Mouse (Mus musculus): ENCODE measurements around the gene 2700049A03Rik.

The 2700049A03Rik gene

DNA sequence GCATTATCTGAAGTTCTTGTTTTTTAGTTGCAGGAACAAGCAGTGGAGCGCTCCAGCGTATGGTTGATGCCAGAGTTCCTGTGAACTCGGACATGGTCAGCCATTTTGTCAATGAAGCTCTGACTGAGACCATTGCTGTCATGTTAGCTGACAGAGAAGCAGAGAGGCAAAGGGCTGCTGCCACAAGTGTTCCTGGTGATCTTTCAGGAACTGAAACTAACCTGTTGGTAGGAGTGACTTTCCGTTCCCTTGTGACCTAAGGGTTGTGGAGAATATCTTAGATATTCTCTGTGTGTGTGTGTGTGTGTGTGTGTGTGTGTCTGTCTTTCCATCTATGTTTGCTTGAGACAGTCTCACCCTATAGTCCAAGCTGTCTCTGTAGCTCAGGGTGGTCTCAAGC, 47.7 kb downstream of the 2700049A03Rik start:
- no peak for DNase-seq (ENCODE audit: low spot score)

DNA sequence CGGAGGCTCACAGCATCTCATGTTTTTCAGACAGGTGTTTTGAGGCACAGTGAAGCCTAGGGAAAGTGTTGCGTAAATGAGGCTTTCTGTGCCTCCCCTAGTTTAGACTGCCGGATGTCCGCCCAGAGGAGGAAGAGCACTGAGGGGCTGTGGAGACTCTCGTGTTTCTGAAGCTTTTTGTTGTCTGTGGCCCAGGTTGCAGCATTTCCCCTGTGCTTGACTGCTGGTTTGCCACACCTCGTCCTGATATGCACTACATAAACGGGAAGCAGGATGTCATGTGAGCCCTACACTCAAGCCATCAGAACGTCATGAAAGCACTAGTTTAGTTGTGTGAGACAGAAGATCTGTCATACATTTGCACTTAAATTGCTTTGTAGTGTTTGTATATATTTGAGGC, 56.1 kb downstream of the 2700049A03Rik start:
- no peak for DNase-seq (ENCODE audit: low spot score)

DNA sequence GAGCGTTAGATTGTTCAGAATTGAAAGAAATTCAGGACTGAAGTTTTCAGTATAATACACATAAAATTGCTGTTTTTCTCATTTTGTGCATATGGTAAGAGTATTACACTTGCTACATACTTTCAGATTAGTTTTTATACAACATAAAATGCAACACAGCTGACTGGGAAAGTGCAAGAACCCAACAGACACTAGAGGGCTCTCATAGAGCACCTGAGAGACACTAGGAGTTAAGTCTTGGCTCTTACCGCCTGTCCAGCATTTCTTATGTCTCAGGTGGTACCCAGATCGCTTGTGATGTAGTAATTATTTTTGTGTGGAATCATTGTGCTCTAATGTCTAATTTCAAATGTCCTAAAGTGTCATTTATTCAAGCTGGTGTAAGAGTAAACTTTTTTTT, 61.0 kb downstream of the 2700049A03Rik start:
- DNase-seq (ENCODE audit: low spot score) = no peak

DNA sequence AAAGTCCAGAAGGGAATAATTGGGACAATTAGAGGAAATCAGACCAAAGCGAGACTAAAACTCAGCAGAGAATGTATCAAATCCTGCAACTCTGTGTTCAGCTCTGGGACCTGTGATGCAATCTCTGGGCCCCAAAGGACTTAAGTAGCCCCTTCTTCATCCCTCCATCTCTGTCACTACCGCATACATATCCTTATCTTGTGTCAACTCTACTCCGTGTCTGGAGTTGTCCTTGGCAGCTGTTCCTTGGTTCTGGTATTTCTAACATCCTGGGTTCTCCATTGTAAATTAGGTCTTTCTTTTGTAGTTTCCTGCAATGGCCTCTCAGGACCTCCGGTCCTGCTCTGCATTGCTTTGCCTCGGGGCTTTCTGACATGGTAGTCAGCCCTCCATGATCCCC, 65.1 kb downstream of the 2700049A03Rik start:
- DNase-seq (ENCODE audit: low spot score) = no peak

DNA sequence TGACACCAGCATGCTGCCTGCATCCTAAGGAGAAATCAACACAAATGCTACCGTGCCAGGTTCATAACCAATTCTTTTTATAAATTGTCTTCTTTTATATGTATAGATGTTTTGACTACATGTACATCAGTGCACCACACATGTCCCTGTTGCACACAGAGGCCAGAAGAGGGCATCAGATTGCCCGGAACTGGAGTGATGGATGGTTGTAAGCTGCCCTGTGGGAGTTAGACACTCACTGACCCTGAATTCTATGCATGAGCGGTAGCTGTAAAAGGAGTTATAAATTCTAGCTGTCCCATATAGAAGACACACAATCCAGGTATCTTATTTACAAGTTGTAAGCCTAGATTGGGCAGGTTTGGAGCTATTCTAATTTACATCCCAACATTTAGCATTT, 67.7 kb downstream of the 2700049A03Rik start:
- DNase-seq (ENCODE audit: low spot score) = no peak

DNA sequence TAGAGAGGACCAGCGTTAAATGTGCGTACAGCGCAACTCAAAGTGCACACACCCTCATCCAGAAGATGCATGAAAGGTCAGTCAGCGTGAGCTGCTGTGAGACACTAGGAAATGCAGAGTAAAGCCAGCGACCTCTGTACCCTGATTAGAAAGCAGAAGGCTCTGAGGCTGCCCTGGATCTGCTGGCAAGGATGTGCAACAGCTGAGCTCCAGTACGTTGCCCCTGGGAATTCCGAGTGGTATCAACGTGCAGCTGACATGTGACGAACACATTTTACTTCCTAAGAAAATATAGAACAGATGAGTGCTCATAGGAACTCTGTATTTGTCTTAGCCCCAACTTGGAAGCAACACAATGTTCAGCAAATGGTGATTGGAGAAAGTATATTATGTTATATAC, 80.5 kb downstream of the 2700049A03Rik start:
- DNase-seq (ENCODE audit: low spot score) = no peak

DNA sequence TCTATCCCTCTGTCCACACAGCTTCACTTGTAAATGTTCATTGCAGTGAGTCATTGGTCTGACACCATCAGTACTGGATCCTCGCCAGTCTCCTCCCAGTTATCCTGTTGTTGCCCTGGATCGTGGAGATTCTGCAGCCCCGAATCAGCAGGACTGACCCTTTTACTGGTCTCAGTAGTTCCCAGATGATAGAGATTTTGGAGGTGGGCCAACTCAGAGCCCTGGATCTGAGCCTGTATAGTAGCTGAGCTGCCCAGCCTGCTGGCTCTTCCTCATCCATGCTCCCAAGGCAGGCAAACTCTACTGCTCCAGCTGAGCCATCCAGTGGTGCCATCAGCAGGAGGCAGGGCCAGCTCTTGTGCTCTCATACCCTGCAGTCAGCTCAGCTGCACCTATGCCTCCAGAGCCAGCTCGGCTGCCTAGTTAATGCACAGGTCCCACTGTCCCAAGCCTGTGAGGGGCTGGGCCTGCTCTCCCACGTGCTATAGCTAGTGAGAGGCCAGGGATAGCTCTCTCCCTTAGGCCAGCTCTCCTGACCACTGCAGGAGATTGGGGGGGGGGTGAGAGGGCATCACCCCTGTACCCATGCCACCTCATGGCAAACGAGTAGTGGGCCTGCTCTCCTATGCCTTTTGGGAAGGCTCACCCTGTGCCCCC, 81.3 kb downstream of the 2700049A03Rik start:
- DNase-seq (ENCODE audit: low spot score) = no peak

DNA sequence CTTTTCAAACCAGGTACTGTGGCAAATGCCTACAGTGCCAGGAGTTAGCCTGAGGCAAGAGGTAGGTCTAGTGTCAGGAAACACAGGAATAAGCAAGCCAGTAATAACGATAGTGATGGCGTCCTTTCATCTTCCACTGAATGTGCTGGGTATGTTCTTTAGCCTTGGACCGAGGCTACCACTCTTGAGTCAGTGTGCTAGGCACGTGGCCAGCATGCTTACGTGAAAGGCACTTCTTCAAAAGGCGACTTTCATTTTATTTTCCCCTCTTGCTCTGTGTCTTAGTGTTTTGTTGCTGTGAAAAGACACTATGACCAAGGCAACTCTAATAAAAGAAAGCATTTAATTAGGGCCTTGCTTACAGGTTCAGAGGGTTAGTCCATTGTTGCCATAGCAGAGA, 86.1 kb downstream of the 2700049A03Rik start:
- no peak for DNase-seq (ENCODE audit: low spot score)

DNA sequence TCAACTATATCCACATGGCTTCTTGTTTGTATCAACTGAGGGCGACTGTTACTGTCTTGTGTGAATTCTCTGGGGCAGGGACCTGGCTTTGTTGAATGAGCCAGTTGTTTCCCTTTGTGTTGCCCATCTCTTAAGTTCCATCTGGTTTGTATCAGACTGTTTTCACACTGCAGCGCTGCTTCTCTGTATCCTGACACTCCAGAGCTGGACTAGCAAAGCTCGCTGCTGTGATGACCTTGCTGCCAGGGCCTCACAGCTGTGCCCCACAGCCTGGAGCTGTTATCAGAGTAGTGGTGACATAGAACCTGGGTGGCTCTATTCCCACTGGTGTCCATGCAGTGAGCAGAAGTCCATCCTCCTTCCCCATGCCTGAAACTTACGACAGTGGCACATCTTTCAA, 91.1 kb downstream of the 2700049A03Rik start:
- no peak for DNase-seq (ENCODE audit: low spot score)

DNA sequence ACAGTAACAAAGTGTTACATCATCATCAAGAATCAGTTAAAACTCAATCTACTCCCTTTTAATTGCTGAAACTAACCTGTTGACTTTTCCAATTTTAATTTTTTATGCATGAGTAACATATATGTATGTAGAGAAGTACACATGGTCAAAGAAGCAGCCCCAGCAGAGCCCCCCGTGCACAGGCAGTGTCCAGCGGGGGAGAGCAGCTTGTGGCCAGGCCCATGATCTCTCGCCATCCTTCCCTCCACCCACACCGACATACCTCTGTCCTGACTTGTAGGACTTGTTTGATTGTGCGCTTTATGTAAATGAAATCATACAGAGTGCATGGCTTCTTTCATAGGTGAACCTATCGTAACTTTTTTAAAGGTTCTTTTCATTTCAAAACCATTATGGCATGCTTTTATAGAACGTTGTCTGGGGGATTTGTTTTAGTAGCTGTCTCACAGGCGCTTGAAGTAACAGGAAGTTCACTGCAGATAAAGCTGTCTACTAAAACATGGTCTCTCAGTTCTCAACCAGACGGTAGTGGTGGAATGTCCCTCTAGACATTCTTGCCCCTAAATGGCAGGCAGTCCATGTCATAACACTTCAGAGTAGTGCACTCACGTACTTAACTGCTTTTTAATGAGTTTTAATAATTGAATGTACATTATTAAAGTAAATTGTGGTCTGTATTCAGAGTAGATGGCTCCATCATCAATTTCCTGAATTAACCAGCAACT, 92.4 kb downstream of the 2700049A03Rik start:
- no peak for DNase-seq (ENCODE audit: low spot score)

DNA sequence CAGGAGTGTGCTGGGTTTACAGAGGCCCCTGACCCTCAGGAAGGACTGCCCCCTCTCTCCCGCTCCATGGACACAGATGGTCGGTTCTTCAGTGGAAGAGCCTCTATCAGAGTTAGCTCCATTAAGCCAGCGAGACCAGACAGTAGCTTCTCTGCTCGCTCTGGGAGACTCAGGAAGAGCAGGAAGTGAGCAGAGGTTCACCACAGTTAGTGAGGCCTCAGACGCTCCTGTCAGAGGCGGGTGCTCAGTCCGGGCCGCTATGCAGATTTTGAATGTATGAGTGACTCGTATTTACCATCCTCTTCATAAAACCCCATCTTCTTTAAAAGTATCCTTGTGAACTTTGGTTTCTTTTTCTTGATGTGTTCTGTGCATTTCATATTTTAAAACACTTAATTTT, 94.9 kb downstream of the 2700049A03Rik start:
- DNase-seq (ENCODE audit: low spot score) = no peak

DNA sequence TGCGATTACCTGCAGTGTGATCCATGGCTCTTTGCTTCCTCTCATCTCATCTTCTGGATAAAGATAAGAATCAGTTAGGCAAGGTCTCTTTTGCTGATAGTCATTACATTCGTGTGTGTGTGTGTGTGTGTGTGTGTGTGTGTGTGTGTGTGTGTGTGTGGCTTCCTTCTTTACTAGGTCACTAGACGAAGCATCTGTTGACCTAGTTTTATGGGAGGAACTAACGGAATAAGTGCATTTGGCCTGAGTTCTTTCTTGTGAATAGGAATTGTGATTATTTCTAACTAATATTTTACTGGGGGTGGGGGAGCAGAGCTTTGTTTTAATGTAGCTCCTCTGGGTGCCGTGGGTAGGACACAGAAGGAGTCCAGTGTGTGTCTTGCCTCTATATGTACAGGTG, 96.8 kb downstream of the 2700049A03Rik start:
- no peak for DNase-seq (ENCODE audit: low spot score)

DNA sequence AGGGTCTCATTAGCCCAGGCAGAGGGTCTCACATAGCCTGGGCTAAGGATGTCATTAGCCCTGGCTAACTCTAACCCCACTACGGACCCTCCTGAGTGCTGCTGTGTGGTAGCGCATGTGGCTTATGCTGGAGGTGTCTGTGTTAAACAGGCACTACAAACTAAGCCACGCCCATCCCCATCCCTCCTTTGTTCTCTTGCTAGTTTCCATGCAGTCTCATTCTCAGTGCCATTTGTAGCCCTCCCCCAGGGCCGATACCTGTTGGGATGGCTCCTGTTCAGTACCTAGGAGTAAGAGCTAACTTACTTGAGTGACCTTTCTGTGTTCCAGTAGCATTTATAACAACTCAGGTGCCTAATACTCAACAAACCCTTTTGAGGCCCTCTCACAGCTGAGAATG, 100.4 kb downstream of the 2700049A03Rik start:
- no peak for DNase-seq (ENCODE audit: low spot score)

DNA sequence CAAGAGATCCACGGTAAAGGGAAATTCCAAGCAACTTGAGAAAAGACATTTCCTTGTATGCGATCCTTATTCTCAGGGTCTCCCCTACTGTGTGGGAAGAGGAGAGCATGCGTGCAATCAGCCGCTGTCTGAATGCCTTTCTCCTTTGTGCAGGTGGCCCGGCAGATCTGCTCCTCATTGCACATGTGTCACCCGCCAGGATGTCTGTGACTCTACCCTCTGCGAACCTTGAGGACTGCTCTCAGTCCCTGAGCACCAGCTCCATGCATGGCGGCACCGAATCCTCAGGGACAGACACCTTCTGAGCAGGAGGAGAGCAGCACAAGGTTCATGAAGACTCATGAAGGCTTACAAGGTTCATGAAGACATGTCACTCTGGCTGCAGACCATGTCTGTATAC, 106.1 kb downstream of the 2700049A03Rik start:
- no peak for DNase-seq (ENCODE audit: low spot score)

DNA sequence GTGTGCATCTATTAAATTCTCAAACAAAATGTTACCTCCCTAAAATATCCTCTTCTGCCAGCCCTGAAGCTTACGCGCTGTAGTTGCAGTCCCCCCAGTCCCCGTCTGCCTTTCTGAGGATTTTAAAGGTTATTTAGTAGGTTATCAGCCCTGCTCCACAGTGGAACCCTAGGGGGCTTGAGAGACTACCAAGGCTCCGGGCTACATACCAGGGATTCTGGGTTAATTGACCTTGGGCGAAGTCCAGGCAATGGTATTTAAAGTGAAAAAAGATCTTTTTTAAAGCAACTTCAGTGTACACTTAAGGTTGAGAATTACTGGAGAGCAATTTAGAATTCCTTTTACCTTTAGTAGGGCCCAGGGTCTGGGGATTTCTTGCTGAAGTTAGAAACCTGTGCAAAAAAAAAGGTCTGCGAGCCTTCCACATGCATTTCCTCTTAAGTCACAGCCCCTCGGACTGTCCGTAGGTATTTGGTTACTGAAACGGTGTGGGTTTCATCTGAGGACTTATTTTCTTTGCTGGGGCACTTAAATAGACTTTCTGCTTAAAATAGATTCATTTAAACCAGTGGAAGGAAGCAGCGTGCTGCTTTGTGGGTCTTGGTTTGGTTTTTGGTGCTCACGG, 108.2 kb downstream of the 2700049A03Rik start:
- DNase-seq (ENCODE audit: low spot score) = no peak

DNA sequence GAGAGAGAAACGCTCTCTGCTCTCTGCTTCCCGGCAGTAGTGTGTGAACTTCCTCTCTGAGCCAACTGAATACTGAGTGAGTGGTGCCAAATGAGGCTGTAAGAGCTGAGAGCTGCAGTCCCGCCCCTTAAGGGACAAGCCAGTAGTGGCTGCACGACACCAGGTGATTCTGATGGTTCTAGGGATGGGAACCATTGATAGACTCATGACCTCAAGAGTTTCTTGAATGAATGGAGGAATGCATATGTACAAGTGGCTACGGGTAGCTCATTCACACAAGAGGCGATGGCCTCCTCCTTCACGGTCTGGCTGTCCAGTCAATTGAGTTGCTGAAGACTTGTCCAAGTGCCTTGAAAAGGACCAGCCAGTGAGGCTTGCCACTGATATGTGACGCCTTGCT, 110.5 kb downstream of the 2700049A03Rik start:
- no peak for DNase-seq (ENCODE audit: low spot score)

DNA sequence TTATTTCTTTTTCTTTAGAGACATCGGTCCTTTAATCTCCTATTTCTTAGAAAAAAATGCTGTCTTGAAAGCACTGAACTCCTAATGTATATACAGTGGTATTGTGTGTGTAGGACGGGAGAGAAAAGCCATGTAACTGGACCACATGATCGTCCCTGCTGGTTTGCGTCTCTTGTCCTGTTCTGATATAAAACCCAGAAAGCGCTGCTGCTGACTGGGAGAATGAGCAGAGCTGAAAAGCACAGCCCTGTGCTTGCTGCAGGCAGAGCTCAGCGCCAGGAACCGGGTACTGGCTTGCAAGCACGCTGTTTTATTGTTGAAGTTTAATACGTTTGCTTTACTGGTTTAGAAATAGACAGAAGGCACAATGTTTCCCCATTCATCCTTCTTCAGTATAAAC, 112.7 kb downstream of the 2700049A03Rik start:
- DNase-seq (ENCODE audit: low spot score) = no peak

DNA sequence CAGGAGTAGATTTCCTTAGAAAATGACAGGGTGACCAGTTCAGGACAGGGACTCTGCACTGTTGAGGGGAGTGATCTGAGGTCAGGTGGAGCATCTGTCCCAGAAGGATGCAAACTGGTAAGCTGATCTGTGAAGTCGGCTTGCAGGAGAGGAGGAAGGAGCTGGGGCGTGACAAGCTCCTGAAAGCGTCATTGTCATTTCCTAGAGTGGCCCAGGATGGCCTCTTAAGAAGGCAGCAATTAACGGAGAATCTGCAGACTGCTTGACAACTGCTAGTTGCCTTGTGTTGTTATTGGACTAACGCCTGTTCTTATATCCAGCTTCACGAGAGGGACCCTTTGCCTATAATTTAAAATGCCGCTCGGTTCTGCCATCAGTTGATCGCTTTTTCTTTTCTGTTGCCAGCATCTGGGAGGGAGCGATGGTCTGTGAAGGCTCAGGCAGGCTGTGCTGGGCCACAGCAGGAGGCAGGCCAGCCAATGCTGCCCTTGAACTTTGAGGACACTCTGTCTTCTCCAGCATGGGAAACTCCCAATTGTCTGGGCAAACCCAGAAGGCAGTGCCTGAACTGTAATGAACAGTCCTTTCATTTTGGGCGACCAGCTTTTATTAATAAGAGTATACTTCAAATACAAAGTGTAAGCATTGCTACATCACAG, 116.0 kb downstream of the 2700049A03Rik start:
- peak; percentile 52 for DNase-seq (ENCODE audit: low spot score)

DNA sequence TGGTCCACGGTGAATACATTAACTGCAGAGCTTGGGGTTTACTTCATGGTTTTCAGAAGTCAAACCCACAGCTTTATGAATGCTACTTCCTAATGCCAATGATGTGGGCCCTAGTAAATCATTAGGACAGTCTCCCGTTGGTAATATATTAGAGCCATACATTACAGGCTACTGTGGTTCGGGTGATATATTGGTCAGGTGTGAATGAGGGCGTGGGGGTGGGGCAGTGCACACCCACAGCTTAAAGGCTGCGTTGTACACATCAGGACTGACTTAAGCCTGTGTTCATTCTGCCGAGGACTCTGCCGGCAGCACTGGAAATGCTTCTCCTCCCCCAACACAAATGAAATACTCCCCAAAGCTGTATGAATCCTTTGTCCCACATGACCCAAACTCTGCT, 118.1 kb downstream of the 2700049A03Rik start:
- no peak for DNase-seq (ENCODE audit: low spot score)

DNA sequence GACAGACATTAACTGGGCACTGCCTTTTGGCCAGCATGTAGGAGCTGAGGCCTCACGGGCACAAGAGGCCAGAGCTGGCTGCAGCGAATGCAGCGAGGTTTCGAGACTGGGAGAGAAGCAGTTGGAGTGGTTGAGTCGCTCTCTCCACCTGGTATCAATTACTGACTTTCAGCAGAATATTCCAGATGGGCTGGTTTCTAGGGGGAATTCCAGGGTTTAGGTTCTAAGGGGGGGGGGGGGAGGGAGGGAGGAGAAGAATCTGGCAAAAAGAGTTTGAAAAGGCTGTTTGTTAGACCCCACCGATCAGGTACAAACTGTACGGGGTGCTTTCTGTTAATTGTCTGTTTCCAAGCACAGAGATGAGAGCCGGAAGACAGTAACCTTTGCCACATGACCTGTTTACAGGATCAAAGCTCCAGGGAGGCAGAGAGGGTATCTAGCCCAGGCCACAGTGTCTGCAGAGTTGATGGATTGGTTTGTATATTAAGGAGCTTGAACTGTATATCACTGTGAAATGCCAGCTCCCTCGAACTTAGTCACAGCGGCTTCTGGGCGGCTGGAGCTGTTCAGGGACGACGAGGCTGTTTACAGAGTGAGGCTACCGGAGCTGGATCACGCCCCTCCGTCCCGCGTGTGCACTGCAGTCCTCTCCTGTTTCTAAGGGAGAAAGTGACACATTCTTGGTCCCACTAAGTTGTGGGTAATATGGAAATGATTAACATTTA, 121.7 kb downstream of the 2700049A03Rik start:
- DNase-seq (ENCODE audit: low spot score) = no peak

DNA sequence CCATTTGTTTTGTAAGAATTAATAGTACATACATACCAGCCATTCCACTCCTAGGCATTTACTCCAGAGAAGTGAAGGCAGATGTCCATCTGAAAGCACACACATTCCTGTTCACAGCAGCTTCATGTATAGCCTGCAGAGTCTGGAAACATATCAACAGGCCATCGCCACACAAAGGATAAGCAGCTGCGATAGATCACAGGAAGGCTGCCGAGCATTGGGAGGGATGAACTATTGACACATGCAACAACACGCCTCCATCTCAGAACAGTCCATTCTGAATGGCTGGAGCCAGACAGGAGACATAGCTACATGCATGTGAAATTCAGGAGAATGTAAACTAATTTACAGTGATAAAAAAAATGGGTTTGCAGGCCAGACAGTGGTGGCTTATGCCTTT, 127.6 kb downstream of the 2700049A03Rik start:
- no peak for DNase-seq (ENCODE audit: low spot score)

DNA sequence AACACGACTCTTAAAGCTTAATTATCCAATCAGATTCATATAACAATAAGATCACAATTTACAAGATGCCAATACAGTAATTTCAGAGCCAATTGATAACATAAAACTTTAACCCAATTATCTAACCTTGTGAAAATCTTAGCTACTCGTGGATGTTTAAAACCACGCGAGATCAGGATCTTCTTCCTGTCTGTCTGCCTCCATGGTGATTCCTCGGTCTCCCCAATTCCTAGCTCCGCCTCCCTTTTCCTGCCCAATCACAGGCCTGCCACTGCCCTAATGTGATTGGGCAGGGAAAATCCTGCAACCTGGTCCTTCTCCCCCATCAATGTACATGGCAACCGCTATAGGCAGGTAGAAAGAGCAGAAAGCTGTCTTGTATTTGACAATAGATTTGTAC, 132.7 kb downstream of the 2700049A03Rik start:
- DNase-seq (ENCODE audit: low spot score) = no peak
